Mouse (Mus musculus) embryo, embryonic 11.5 days (tissue): ENCODE measurements around the gene Smyd1.
"Not testable (repeated sequence)": the region's sequence is repeated elsewhere in the genome, so short reads cannot be mapped to it uniquely, and the experiment has no call there.

ENCODE experiments used
- DNase-seq: peaks from one replicate; pipeline ENCODE4 v3.0.0-alpha.2; 2012; ENCODE audit warnings: low read depth, low spot score

Smyd1 gene

DNA sequence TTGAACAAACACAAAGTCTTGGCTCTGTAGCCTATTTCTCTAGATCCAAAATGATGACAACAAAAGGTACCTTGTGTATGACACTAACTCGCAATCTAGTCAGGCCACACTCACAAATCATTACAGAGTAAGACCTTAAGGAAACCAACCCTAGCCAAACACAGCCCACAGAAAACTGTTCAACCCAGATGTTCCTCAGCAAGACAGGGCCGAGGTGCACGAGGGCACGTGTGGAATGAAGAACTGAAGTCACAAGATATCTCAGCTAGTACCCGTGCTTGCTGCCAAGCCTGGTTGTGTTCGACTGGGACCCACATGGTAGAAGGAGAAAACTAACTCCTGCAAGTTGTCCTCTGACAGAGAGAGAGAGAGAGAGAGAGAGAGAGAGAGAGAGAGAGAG, 7.8 kb upstream of the Smyd1 start:
- DNase-seq = no peak

DNA sequence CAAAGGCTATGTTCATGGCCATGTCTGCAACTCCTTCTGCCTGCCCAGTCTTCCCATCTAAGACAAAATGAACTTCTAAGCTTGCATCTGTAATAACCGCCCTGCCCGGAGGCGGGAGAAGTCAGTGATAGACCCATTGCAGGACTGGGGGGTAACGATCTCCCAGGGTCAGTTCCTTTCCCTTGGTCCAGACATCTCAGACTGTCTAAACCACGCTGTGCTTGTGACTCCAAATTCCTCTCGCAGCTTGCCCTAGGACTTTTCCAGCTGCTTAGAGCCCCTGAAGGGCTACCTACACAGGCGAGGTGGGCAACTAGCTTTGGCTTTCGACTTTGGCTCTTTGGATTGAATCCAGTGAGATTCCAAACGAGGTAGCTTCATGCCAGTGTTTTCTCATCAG, 2.8 kb upstream of the Smyd1 start:
- DNase-seq = no peak

DNA sequence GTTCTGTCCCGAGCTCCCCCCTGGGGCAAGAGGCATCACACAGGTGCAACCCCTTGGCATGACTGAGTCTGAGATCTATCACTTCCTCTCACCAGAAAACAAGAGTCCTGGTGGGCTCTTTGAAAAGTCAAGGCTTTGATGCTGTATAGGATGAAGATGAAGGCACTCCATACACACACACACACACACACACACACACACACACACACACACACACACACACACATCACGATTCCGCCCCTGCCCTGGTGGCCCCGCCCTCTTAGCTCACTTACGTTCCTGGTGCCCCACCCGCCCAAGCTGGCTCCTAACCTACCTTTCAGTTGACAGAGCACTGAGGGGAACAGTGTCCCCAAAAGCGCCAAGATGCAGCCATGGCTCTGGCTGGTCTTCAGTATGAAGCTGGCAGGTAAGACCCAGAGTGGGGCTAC, 473 bp upstream of the Smyd1 start, which contains the start of gene Cd8b1:
Gene Cd8b1 (plus strand): TSS at position 298 of the 431 bp plus-strand sequence.
- DNase-seq = no peak

DNA sequence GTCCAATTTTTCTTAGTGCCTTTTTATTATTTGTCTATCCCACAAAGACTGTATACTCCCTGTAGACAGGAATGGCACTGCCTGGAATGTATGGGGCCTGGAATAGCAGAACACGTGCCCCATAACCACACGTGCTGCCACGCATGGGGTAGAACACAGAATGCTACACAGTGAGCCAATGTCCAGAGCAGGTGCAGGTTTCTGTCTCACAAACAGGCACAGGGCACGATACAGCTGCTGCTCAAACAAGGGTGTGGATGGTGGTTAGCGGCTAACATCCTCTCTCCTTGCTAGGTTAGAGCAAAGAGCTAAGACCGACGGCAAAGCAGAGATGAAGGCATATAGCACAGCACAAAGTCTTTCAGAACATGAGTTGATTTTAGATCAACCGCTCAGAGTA, 14.5 kb downstream of the Smyd1 start:
- no peak for DNase-seq

DNA sequence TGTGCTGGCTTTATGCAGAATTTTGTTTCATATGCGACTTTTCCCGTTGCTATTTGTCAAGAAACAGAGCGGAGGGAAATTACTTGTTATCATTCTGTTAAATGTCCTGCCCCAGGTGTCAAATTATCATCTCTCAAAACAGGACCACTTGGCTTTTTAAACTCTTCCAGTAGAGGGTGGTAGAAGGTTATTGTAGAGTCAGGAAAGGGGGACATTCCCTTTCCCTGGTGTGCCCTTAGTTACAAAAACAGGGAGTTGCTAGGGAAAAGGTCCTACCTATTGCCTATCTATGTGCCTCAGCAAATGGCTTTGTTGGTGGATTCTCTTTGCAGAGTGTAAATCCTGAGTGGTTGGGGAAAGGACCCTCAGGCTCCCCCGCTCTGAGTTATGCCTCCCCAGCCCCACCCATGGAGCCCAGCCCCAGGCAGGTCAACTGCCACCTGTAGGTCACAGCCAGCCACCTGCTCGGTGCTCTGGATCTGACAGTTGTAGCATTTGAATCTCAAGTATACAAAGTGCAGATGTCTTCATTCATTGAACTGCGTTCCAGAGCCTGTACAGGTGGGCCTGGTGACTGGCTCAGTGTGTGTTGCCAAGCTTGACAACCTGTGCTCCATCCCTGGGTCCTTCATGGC, 19.8 kb downstream of the Smyd1 start:
- DNase-seq = no peak

DNA sequence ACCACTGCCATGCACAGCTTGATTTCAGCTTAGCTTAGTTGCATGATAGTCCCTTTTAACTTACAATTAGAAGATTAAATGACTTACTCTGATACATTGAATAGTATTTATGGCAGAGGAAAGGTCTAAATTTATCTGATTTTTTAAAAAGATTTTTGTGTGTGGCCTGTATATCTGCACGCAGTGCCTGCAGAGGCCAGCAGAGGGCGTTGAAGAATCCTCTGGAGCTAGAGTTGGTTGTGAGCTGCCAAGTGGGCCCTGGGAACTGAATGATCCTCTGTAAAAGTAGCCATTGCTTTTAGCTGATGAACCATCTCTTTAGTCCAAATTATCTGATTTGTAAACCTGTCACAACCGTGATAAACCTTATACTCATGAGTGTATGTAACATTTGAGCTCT, 23.3 kb downstream of the Smyd1 start:
- DNase-seq = peak; percentile 16

DNA sequence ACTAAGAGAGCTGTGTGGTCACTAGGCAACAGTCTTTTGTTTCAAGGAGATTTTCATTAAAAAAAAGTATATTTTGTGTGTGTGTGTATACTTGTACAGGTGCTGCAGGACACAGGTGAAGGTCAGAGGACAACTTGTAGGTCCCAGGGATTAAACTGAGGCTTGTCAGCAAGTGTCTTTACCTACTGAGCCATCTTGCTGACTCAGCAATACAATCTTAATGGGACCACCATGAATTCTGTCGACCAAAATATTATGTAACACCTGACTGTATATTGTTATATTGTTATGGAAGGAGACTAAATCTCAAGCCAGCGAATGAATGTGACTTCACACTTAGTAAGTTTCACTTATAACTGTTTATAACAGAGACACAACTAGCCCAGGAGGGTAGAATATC, 24.0 kb downstream of the Smyd1 start:
- no peak for DNase-seq

DNA sequence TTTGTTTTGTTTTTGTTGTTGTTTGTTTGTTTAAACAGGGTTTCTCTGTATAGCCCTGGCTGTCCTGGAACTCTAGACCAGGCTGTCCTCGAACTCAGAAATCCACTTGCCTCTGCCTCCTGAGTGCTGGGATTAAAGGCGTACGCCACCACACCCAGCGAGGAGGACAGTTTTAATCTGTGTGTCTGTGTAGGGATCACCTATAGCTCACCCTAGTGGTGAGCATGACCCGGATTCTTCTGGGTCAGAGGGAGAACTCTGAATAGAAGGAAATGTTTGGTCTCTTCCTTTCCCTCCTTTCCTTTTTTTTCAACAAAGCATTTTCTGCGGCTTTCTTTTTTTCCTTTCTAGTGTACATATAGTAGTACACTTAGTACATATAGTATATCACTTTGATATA, 26.7 kb downstream of the Smyd1 start:
- DNase-seq = no peak

DNA sequence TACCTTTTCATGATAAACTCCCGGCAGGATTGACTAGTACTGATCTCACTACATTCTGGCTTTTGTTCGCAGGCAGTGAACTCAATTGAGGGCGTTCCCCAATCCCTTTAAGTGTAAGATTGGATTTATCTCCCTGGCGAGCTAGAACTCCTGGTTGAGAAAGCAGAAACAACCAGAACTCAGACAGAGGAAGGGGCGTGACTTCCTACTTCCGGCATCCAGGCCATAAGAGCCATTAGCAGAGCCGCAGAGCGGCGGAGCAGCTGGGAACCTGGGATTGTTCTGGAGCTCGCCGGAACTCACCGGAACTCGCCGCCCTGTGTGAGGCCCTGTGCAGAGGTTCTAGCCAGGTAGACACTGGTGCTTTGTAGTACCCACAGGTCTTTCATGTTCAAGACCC, 28.5 kb downstream of the Smyd1 start:
- no peak for DNase-seq

DNA sequence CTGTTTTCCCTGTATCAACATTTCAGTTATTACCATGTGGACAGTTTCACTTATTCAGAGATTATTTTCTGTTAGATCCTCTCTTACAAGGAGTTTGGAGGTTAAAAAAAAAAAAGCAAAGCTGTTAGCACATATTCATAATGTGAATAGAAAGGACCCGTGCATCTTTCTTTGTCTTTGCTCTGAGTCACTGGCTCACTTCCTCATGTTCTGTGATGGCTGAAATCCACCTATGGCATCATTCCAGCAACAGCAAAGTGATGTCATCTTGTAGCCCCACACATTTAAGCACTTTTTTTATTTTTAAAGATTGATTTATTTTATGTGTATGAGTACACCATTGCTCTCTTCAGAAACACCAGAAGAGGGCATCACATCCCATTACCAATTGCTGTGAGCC, 42.6 kb downstream of the Smyd1 start:
- DNase-seq = no peak

DNA sequence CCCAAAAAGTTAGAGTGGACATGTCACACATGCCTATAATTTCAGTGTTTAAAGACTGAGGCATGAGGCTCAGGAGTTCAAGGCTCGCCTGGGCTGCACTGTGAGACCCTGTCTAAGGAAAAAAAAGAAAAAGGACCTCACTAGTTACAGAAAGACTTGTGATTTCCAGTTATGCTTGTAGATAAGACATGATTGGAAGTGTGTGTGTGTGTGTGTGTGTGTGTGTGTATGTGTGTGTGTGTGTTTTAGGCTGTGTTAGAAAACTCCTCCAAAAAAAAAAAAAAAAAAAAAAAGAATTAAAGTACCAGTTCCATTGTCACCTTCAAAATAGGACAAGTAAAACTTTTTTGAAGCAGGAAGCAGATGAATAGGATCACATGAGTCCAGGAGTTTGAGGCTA, 47.4 kb downstream of the Smyd1 start:
- no peak for DNase-seq

DNA sequence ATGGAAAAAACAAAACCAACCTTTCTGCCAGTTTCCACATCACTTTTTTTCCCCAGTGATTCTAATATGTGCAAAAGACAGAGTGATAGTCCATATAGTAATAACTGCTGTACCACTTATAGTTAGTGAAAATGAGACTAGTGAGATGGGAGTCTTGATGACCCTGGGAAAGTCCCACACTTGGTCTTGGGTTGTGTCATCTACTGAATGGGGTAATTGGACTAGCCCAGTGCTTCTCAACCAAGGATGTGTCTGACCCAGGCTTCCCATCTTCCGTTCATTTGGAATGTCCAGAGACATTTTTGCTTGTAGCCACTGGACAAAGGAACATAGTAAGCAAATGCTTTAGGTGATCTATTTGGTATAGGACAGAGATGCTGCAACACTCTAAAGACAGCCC, 48.3 kb downstream of the Smyd1 start:
- no peak for DNase-seq

DNA sequence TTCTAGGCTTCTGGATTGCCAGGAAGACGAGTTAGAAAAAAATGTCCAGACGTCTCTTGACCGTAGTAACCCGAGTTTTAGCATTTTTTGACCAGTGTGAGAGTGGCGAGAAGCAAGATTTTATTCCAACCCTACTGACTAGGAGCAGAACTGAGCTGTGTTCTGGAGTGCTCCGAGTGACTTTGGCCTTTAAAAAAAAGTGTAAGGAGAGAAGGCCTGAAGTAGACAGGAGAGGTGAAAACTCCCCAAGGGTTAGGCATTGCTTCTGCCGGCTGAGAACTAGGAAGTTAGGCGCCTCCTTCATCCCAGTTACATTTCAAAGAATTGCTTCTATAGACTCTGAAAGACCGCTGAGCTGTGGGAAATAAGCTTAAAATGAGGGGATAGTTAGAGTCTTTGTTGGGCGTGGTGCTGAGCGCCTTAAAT, 49.7 kb downstream of the Smyd1 start:
- DNase-seq = no peak

DNA sequence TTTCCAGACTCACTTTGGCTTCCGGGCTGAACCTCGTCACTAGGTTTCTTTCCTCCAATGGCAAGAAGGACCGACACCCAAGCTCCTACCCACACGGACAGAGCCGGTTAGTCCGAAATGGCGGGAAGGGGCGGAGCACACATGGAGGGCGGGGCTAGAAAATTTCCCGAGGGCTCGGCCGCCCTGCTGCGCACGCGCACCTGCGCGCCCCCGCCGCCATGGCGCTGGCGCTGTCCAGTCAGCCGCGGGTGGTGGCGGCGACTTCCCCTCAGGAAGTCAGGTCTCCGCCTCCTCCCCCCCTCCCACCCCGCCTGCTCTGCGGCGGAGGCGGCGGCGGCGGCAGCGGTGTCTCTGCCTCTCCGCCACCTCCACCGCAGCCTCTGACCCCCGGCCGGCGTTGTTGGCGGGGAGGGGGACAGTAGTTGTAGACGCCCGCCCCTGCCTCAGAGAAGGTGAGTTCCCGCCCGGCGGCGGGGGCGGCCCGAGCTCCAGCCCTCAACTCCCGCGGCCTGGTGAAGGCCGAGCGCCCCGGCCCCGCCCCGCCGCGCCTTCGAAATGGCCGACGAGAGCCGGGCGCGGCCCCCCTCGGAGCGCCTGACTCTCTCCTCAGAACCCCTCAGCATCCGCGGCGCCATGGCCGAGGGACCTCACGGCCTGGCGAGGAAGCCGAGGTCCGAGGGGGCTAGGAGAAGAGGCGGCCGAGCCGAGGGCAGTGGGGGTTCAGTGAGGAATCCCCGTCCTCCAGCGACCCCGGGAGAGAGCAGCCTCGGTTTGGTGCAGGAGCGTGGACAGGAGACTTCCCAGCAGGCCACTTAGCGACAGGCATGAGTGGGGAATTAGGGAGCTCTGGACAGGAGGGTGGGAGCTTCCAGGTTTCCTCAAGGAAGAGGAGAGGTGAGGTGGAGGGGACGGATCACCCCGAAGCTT, 50.4 kb downstream of the Smyd1 start, which contains the start of gene Krcc1:
Gene Krcc1 (plus strand): TSS at position 289 of the 927 bp plus-strand sequence.
- peak; percentile 90 for DNase-seq

DNA sequence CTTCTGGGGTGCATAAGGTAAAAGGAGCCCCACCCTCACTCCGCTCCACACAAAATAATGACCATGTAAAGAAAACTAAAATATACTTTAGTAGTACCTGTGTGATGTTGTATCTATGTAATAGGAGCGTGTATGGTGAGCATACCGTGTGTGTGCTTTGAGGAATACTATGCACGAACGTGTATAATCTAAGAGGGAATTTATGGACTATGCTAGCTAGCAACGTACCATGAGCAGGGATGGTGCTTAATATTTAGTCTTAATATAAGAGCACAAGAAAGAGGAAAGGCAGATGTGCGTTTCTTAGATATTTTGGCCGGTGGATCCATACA, 51.0 kb downstream of the Smyd1 start:
- DNase-seq = no peak

DNA sequence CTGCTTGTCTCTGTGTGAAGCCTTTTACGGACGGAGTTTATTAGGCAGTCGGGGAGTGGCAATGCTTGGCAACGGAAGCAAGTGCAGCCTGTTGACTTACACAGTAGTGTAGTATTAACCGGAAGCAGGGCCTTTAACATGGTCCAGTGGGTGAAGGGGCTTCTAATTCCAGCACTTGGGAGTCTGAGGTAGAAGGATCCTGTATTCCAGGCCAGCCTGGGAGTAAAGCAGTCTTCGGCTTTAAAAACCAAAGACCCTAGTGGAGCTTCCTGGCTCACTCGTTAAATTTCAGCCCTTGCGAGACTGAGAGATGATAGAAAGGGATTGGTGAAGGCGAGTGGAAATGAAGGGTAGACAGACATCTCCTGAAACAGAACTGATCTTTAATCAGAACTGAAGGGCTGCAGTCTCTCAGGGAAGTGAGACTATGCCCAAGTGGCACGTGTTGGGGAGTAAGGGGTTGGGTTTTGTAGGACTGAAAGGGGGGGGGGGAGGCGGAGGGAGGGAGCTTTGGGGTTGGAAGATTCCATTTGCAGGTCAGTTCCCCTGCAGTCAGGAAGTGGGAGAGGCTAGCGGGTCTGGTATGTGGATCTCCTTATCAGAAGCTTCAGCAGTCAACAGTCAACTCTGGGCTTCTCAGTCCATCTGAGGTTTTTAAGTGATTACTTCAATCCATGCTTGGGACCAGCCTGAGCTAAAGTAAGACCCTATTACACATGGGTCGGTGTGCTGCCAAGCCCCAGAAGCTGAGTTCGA, 51.6 kb downstream of the Smyd1 start:
- DNase-seq = no peak

DNA sequence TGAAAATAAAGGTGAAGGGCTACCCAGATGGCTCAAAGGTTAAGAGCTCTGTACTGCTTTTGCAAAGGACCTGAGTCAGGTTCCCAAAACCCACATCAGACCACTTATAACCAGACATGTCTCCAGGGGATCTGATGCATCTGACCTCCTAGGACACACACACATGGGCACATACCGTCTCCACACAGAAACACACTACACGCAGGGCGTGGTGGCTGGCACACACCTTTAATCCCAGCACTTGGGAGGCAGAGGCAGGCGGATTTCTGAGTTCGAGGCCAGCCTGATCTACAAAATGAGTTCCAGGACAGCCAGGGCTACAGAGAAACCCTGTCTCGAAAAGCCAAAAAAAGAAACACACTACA, 52.4 kb downstream of the Smyd1 start:
- not testable (repeated sequence) for DNase-seq

DNA sequence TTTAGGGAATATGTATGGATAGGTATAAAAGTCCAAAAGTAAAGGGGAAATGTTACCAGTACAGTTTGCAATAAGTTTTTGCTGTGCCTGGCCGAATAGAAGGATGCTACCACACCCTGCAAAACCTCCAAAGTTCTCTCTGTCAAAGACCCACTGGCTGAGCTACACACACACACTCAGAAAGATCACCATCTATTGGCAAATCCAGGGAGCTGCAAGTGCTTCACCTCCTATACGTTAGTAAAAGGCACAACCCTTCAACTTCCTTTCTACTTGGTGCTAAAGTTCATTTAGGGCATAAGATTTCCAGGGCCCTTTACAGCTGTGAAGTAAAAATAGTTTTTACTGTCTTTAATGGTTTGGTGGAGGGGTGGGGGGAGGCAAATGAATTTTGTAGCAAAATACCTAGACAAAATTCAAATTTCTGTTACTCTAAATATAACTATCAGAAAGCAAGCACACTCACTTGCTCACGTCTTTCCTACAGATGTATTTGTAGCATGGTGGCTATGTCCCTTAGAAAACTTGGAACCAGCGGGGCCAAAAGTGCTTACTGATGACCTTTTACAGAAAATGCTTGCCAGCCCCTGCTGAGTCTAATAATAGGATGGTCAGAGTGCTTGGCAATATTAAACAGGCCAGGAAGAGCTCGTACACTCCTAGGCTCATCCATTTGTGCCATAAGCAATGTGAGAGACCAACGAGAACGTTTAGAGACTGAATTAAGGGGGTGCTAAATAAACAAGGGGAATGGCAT, 52.9 kb downstream of the Smyd1 start:
- DNase-seq = no peak

DNA sequence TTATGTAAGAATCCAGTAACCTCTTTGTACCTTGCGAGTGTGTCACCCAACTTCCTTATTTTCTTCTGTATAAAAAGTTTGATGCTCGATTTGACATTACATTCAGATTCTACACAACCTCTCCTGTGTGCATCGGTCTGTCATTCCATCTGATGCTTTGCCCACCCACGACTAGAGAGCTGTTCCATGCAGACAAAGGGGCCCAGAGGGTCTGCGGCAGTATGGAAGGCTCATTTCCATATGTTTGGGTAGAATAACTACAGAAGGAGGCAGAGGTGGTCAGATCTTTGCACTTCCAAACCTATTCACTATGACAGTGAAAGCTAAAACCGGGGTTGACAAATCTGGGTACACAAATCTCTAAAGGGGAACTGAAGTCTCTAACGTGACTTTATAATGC, 54.4 kb downstream of the Smyd1 start:
- DNase-seq = not testable (repeated sequence)

DNA sequence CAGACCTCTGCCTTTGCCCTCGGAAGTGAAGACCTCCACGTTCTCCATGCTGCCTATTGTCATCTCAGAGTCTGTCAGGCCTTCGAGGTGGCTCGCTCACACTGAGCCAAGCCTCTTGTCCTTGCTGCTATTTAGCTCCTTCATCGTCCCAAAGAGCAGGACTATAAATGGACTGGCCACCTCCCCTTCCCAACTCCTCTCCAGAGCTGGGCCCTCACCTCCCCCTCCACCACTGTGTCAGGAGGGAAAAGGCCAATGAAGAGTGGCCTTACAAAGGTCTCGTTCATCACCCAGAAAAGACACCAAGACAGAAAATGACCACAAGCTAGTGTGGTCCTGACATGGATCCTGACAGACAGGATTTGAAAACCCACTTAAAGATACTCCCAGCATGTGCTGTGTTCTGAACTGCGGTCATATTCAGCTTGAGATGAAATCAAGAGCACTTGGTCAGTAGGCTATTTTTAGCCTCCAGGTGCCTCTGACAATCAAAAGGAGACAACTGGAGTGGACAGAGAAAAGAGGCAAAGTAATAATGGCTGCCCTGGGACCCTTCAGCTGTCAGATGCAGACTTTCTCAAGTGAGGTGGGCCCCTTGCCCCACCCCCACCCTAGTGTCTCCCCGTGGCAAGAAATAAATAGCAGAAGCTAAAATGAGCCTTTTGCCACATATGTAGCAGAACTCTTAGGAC, 59.7 kb downstream of the Smyd1 start:
- no peak for DNase-seq

DNA sequence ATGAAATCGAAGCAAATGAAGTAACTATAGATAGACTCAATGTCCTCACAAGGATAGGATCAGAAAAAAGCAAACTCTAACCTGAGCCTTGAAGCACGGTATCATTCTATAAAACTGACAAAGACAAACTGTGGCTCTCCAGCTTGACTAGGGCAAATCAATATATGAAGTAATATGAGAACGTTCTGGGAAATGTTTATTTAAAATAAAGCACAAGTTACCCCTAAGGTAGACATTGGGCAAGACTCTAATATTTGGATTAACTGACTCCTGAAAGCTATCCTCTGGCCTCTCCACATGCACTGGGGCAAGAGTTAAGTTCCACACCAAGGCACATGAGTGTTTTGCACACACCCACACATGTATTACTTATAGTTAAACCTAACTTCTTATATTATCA, 61.0 kb downstream of the Smyd1 start:
- DNase-seq = no peak
